Mouse (Mus musculus): ENCODE measurements around the gene Cd44. TPM values are rescaled to one million over a fixed set of nuclear protein-coding genes. Genes with fewer than 3 reads are reported as not detected.

The Cd44 gene
- polyA plus RNA-seq, 1 experiment from 2014 or later: 3.0 TPM

- Histone ChIP-seq H3K9ac (no peak overlapping the region), H3K4me1 (replicated peaks) (no peaks in the 10 kb centered on the region), H3K4me3 (no peak overlapping the region), H3K9me3 (no peaks in the 10 kb centered on the region), H3K36me3 (peaks cover 71% of the 10 kb centered on the region), H3K27ac (no peak overlapping the region), H3K4me2 (no peak overlapping the region), H3K27me3 (no peaks in the 10 kb centered on the region)
- 88% methylated on average over 8 of the region's 8 CpGs for WGBS
- no peak for ATAC-seq (ENCODE audit: low FRiP score)
Measured at GRCm38 (mm10) chr2:102764602-102765374, 136.7 kb downstream of the Cd44 start.

- H3K27ac ChIP-seq: no peak overlapping the region
- H3K27me3 ChIP-seq: no peaks in the 10 kb centered on the region
- no peaks in the 10 kb centered on the region for H3K9me3 ChIP-seq
- peaks cover 64% of the 10 kb centered on the region for H3K36me3 ChIP-seq
- H3K4me2 ChIP-seq: no peak overlapping the region
- no peak for ATAC-seq (ENCODE audit: low FRiP score)
- WGBS: 97% methylated on average over 2 of the region's 2 CpGs
- no peak overlapping the region for H3K9ac ChIP-seq
- no peak overlapping the region for H3K4me3 ChIP-seq
- H3K4me1 ChIP-seq (replicated peaks): no peaks in the 10 kb centered on the region
Measured at GRCm38 (mm10) chr2:102763991-102764390, 137.5 kb downstream of the Cd44 start.

- no peak overlapping the region for H3K4me2 ChIP-seq
- no peaks in the 10 kb centered on the region for H3K9me3 ChIP-seq
- no peak overlapping the region for H3K27ac ChIP-seq
- no peak overlapping the region for H3K4me3 ChIP-seq
- no peak for ATAC-seq (ENCODE audit: low FRiP score)
- peaks cover 57% of the 10 kb centered on the region for H3K36me3 ChIP-seq
- no peak overlapping the region for H3K9ac ChIP-seq
- 94% methylated on average over 3 of the region's 3 CpGs for WGBS
- no peaks in the 10 kb centered on the region for H3K4me1 ChIP-seq (replicated peaks)
- H3K27me3 ChIP-seq: no peaks in the 10 kb centered on the region
Measured at GRCm38 (mm10) chr2:102763176-102763575, 138.3 kb downstream of the Cd44 start.

Other genes with a start within 250 kb of the Cd44 start
- 19.9 and 25.2 TPM in 2 replicates for gene Slc1a2, start 243.0 kb downstream of the Cd44 start, polyA plus RNA-seq (2015; fragmentation: Nextera tagmentation; extraction: Ambion mirVana)
- 61.3 and 62.5 TPM in 2 replicates for gene Pdhx, start 171.8 kb upstream of the Cd44 start, polyA plus RNA-seq (2015; fragmentation: Nextera tagmentation; extraction: Ambion mirVana)
- gene Apip, start 172.0 kb upstream of the Cd44 start, polyA plus RNA-seq (2015; fragmentation: Nextera tagmentation; extraction: Ambion mirVana): 54.6 and 57.2 TPM in 2 replicates